Mouse (Mus musculus) spleen, adult 2 months (tissue): ENCODE measurements around the gene Nek9.

Source experiments
- CTCF ChIP-seq: fragments of 200-500 bp; IDR thresholded peaks from 2 replicates; pipeline ENCODE4 v1.5.1; 2011; ENCODE audit warnings: mild to moderate bottlenecking, inconsistent platforms; ENCODE audit not compliant: insufficient read depth, insufficient read length, insufficient replicate concordance; ENCODE audit errors: extremely low read depth
- POLR2A ChIP-seq: fragments of 200-500 bp; IDR thresholded peaks from 2 replicates; pipeline ENCODE4 v1.6.1; 2011; ENCODE audit warnings: low read depth, low read length, inconsistent platforms

DNA sequence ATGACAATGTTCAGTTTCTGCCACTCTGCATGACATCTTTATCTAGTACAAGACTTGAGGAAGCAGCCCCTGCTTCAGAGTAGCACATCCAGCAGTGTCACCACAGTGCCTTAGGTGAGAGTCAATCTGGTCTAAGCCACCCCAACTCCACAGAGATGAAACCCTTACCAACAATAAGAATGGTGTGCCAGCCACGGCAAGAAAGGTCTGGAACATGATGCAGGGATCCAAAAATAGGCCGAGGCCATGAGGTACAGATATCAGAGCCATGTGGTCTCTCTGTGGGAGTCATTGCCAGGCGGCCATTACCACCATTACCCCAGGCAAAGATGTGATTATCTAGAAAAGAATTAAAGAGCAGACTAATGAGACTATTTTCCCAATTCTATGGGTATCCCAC is 30.5 kb downstream of the Nek9 start:
- TF ChIP-seq CTCF, result no peak
- no peak for TF ChIP-seq POLR2A
